Mouse (Mus musculus) CD8-positive naive resting alpha-beta T cell, adult 57 days (primary cell): Measurements from ENCODE around the gene Gm21541. TPM values are rescaled to one million over a fixed set of nuclear protein-coding genes. Genes with fewer than 3 reads are reported as not detected.

Source experiments
- total RNA-seq: library from RNA; stranded (reverse); gene quantifications from one replicate; pipeline ENCODE4 v1.2.4, GENCODE M21; 2023

The Gm21541 gene
- not detected for total RNA-seq

DNA sequence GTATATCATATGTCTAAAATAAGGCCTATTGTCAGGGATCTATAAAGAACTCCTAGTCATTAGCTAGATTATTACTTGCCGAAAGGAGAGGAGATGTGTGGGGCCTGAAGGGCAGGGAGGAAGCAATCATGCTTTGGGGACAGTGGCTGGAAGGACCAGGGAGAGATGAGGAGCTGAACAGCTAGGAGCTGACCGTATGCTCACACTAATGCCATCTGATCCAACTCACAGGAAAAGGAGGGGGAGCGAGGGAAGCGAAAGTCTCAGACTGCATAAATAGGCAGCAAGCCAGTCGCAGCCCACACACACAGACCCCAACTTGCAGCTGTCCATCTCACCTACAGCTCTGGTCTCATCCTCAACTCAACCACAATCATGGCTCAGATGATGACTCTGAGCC, at the start of gene Gm21541:
Gene Gm21541, plus strand, starts transcription at position 301 of the 400 bp plus-strand sequence.

DNA sequence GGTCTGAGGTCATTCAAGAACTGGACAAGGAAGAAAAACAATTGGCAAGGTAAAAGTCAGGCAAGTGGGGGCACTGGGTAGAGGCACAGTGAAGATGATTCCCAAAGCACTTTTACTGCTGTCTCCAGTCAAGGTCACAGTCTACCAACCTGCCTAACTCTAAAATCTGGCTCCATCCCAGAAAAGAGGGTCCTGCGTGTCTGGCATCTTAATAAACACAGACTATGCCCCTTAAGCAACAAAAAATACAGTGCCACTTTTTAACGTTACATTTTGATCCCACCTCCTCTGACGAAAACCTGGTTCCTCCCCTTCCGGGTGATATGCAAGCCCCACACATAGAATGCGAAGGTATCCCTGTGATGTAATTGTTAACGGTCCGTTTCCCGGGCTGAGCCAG, 37.9 kb downstream of the Gm21541 start, which contains the start of gene Gm20878:
Gene Gm20878, plus strand, starts transcription at position 301 of the 400 bp plus-strand sequence.

Other genes starting within 250 kb of the Gm21541 start
- gene Cntfr, start 206.5 kb upstream of the Gm21541 start, total RNA-seq: not detected
- 20.6 TPM for gene Il11ra1, start 203.6 kb upstream of the Gm21541 start, total RNA-seq
- gene Rpp25l, start 190.1 kb upstream of the Gm21541 start, total RNA-seq: 34.5 TPM
- gene Dctn3, start 180.4 kb upstream of the Gm21541 start, total RNA-seq: 57.7 TPM
- not detected for gene Arid3c, start 172.5 kb upstream of the Gm21541 start, total RNA-seq
- 59.8 TPM for gene Galt, start 148.4 kb upstream of the Gm21541 start, total RNA-seq
- gene Sigmar1, start 147.5 kb upstream of the Gm21541 start, total RNA-seq: 23.5 TPM
- gene Ccl27a, start 129.4 kb upstream of the Gm21541 start, total RNA-seq: 9.4 TPM
- gene Gm20878, start 38.0 kb downstream of the Gm21541 start, total RNA-seq: 2.1 TPM
- not detected for gene Fam205a4, start 62.4 kb downstream of the Gm21541 start, total RNA-seq
- gene Gm21093, start 131.1 kb downstream of the Gm21541 start, total RNA-seq: not detected
- gene Gm3893, start 187.6 kb downstream of the Gm21541 start, total RNA-seq: not detected
- gene Gm13304, start 211.2 kb downstream of the Gm21541 start, total RNA-seq: not detected
- not detected for gene Gm13306, start 249.8 kb downstream of the Gm21541 start, total RNA-seq